Mouse (Mus musculus): ENCODE measurements at regions not wholly inside any gene's neighbourhood (a gene's known extent, or its start where the extent isn't known, plus 50 kb on each side); places are given as distances from the start of the nearest gene placed in this dataset.

GRCm38 (mm10) chr8:76038526-76038925, 590.0 kb downstream of the Iqcm start:
- H3K9ac ChIP-seq = no peak overlapping the region
- no peak for DNase-seq
- H3K27me3 ChIP-seq (ENCODE audit: insufficient read depth, low read length) = no peaks in the 10 kb centered on the region

GRCm38 (mm10) chr8:76052003-76052402, 603.5 kb downstream of the Iqcm start:
- WGBS = 45% methylated on average over 4 of the region's 4 CpGs
- Histone ChIP-seq H3K4me1 (ENCODE audit: insufficient read depth) (no peaks in the 10 kb centered on the region), H3K9me3 (ENCODE audit: low read length) (no peaks in the 10 kb centered on the region), H3K36me3 (ENCODE audit: insufficient read depth) (no peaks in the 10 kb centered on the region), H3K27me3 (ENCODE audit: insufficient read depth, low read length) (no peaks in the 10 kb centered on the region), H3K4me3 (ENCODE audit: low read depth, low read length) (no peak overlapping the region), H3K4me2 (ENCODE audit: low read depth) (no peak overlapping the region), H3K27ac (ENCODE audit: low read depth, low read length) (no peak overlapping the region), H3K9ac (no peak overlapping the region)
- peak; percentile 56; the same call in 1 of the 2 replicates for ATAC-seq
- DNase-seq = peak; percentile 32
- no peak for TF ChIP-seq CTCF (IDR thresholded peaks at IDR 0.05; ENCODE audit: low read depth)

More at GRCm38 (mm10) chr8:76038526-76038925, 590.0 kb downstream of the Iqcm start:
- H3K27ac ChIP-seq (ENCODE audit: low read depth, low read length) = no peak overlapping the region
- H3K4me3 ChIP-seq (ENCODE audit: low read depth, low read length) = no peak overlapping the region
- H3K4me2 ChIP-seq (ENCODE audit: low read depth) = no peak overlapping the region
- no peaks in the 10 kb centered on the region for H3K9me3 ChIP-seq (ENCODE audit: low read length)
- 69% methylated on average over 1 of the region's 1 CpGs for WGBS
- TF ChIP-seq CTCF (IDR thresholded peaks at IDR 0.05; ENCODE audit: low read depth) = no peak
- no peak for ATAC-seq
- H3K4me1 ChIP-seq (ENCODE audit: insufficient read depth) = no peaks in the 10 kb centered on the region
- H3K36me3 ChIP-seq (ENCODE audit: insufficient read depth) = no peaks in the 10 kb centered on the region

DNA sequence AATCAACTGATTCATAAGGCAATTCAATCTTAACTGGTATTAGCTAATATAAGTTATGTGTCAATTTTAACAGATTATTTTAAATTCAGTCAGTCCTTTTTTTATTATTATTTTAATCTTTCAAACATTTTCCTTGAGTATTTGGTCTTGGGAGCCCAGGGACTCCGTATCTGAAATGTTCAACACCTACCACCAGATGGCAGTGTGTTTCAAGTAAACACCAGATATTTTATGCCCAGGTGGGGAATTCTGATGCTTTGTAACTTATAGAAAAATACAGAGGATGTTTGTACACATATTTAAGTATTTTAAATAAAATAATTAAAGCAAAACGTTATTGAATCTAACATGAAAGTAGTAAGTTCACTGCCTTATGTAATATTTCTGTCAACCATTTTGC, 619.2 kb downstream of the Iqcm start:
- no peak overlapping the region for H3K9ac ChIP-seq
- TF ChIP-seq CTCF (IDR thresholded peaks at IDR 0.05; ENCODE audit: low read depth) = peak; percentile 55
- WGBS = 12% methylated on average over 2 of the region's 2 CpGs
- H3K36me3 ChIP-seq (ENCODE audit: insufficient read depth) = no peaks in the 10 kb centered on the region
- H3K27me3 ChIP-seq (ENCODE audit: insufficient read depth, low read length) = no peaks in the 10 kb centered on the region; the same call in 1 of the 2 replicates
- DNase-seq (peak; percentile 48), ATAC-seq (no peak)
- no peak overlapping the region for H3K4me3 ChIP-seq (ENCODE audit: low read depth, low read length)
- H3K9me3 ChIP-seq (ENCODE audit: low read length) = no peaks in the 10 kb centered on the region
- no peak overlapping the region for H3K4me2 ChIP-seq (ENCODE audit: low read depth)
- no peaks in the 10 kb centered on the region for H3K4me1 ChIP-seq (ENCODE audit: insufficient read depth)
- no peak overlapping the region for H3K27ac ChIP-seq (ENCODE audit: low read depth, low read length)

- Histone ChIP-seq H3K9me3 (ENCODE audit: low read length) (no peaks in the 10 kb centered on the region), H3K4me3 (ENCODE audit: low read depth, low read length) (no peak overlapping the region), H3K4me2 (ENCODE audit: low read depth) (no peak overlapping the region), H3K27me3 (ENCODE audit: insufficient read depth, low read length) (no peaks in the 10 kb centered on the region; the same call in 1 of the 2 replicates), H3K9ac (no peak overlapping the region), H3K27ac (ENCODE audit: low read depth, low read length) (no peak overlapping the region), H3K36me3 (ENCODE audit: insufficient read depth) (no peaks in the 10 kb centered on the region), H3K4me1 (ENCODE audit: insufficient read depth) (no peaks in the 10 kb centered on the region)
- DNase-seq (no peak), ATAC-seq (no peak)
- WGBS = 10% methylated on average over 3 of the region's 3 CpGs
- no peak for TF ChIP-seq CTCF (IDR thresholded peaks at IDR 0.05; ENCODE audit: low read depth)
These were observed 624.3 kb downstream of the Iqcm start for GRCm38 (mm10) chr8:76072671-76073351.

- H3K9ac ChIP-seq = no peak overlapping the region
- H3K4me2 ChIP-seq (ENCODE audit: low read depth) = no peak overlapping the region
- H3K4me1 ChIP-seq (ENCODE audit: insufficient read depth) = no peaks in the 10 kb centered on the region
- H3K9me3 ChIP-seq (ENCODE audit: low read length) = no peaks in the 10 kb centered on the region
- H3K27ac ChIP-seq (ENCODE audit: low read depth, low read length) = no peak overlapping the region
- H3K4me3 ChIP-seq (ENCODE audit: low read depth, low read length) = no peak overlapping the region
- TF ChIP-seq CTCF (IDR thresholded peaks at IDR 0.05; ENCODE audit: low read depth) = no peak
- 90% methylated on average over 4 of the region's 4 CpGs for WGBS
- ATAC-seq (no peak), DNase-seq (no peak)
- H3K27me3 ChIP-seq (ENCODE audit: insufficient read depth, low read length) = no peaks in the 10 kb centered on the region
- no peaks in the 10 kb centered on the region for H3K36me3 ChIP-seq (ENCODE audit: insufficient read depth)
These were observed 672.2 kb downstream of the Iqcm start for GRCm38 (mm10) chr8:76120587-76121145.

- H3K36me3 ChIP-seq (ENCODE audit: insufficient read depth) = no peaks in the 10 kb centered on the region
- no peak for TF ChIP-seq CTCF (IDR thresholded peaks at IDR 0.05; ENCODE audit: low read depth)
- no peak overlapping the region for H3K9ac ChIP-seq
- no peak for ATAC-seq
- no peak overlapping the region for H3K27ac ChIP-seq (ENCODE audit: low read depth, low read length)
- H3K27me3 ChIP-seq (ENCODE audit: insufficient read depth, low read length) = no peaks in the 10 kb centered on the region
- no peak overlapping the region for H3K4me2 ChIP-seq (ENCODE audit: low read depth)
- no peak overlapping the region for H3K4me3 ChIP-seq (ENCODE audit: low read depth, low read length)
- DNase-seq = no peak
- WGBS = 66% methylated on average over 2 of the region's 2 CpGs
- H3K9me3 ChIP-seq (ENCODE audit: low read length) = no peaks in the 10 kb centered on the region
- H3K4me1 ChIP-seq (ENCODE audit: insufficient read depth) = no peaks in the 10 kb centered on the region
These were observed 679.0 kb downstream of the Iqcm start for GRCm38 (mm10) chr8:76127486-76127885.

GRCm38 (mm10) chr8:76137219-76137618, 688.7 kb downstream of the Iqcm start:
- no peak for ATAC-seq
- Histone ChIP-seq H3K27ac (ENCODE audit: low read depth, low read length) (no peak overlapping the region), H3K9me3 (ENCODE audit: low read length) (no peaks in the 10 kb centered on the region), H3K9ac (no peak overlapping the region), H3K27me3 (ENCODE audit: insufficient read depth, low read length) (no peaks in the 10 kb centered on the region), H3K4me3 (ENCODE audit: low read depth, low read length) (no peak overlapping the region), H3K4me2 (ENCODE audit: low read depth) (no peak overlapping the region), H3K4me1 (ENCODE audit: insufficient read depth) (no peaks in the 10 kb centered on the region), H3K36me3 (ENCODE audit: insufficient read depth) (no peaks in the 10 kb centered on the region)
- no peak for DNase-seq
- WGBS = 48% methylated on average over 4 of the region's 4 CpGs
- no peak for TF ChIP-seq CTCF (IDR thresholded peaks at IDR 0.05; ENCODE audit: low read depth)
